Mouse (Mus musculus): Measurements from ENCODE around the gene Dppa4. TPM values are rescaled to one million over a fixed set of nuclear protein-coding genes. Genes with fewer than 3 reads are reported as not detected.

Dppa4 gene
- not detected in 2 replicates for polyA plus RNA-seq (2015; fragmentation: Nextera tagmentation; extraction: Ambion mirVana)

- Histone ChIP-seq H3K4me1 (replicated peaks; ENCODE audit: control insufficient read depth, insufficient read depth, low read length) (no peaks in the 10 kb centered on the region), H3K27me3 (replicated peaks; ENCODE audit: control insufficient read depth, insufficient read depth, low read length) (no peaks in the 10 kb centered on the region), H3K4me2 (replicated peaks; ENCODE audit: low read depth) (no peak within 1 kb of the TSS), H3K9ac (ENCODE audit: low read depth, low read length) (no peak within 1 kb of the TSS), H3K4me3 (ENCODE audit: low read depth, low read length) (no peak within 1 kb of the TSS), H3K9me3 (ENCODE audit: control insufficient read depth) (no peaks in the 10 kb centered on the region), H3K36me3 (ENCODE audit: control insufficient read depth, insufficient read depth) (no peaks in the 10 kb centered on the region), H3K27ac (ENCODE audit: low read depth, low read length) (no peak within 1 kb of the TSS)
- WGBS = 75% methylated on average over 4 of the region's 4 CpGs
- no peak for ATAC-seq
- TF ChIP-seq CTCF (IDR thresholded peaks at IDR 0.05; ENCODE audit: low read depth) = no peak
Observed at GRCm38 (mm10) chr16:48283517-48283916, at the start of gene Dppa4. Dppa4 (plus strand) TSS chr16:48283733.

- peak; percentile 24 for TF ChIP-seq CTCF (IDR thresholded peaks at IDR 0.05; ENCODE audit: low read depth)
- WGBS = 96% methylated on average over 1 of the region's 1 CpGs
- no peak for ATAC-seq
Observed at GRCm38 (mm10) chr16:48234999-48235398, 48.5 kb upstream of the Dppa4 start.

GRCm38 (mm10) chr16:48237676-48238075, 45.9 kb upstream of the Dppa4 start:
- no peaks in the 10 kb centered on the region for H3K9me3 ChIP-seq (ENCODE audit: control insufficient read depth)
- H3K27me3 ChIP-seq (replicated peaks; ENCODE audit: control insufficient read depth, insufficient read depth, low read length) = no peaks in the 10 kb centered on the region
- H3K27ac ChIP-seq (ENCODE audit: low read depth, low read length) = no peak overlapping the region
- no peaks in the 10 kb centered on the region for H3K36me3 ChIP-seq (ENCODE audit: control insufficient read depth, insufficient read depth)
- no peak overlapping the region for H3K9ac ChIP-seq (ENCODE audit: low read depth, low read length)
- no peak overlapping the region for H3K4me2 ChIP-seq (replicated peaks; ENCODE audit: low read depth)
- no peak for TF ChIP-seq CTCF (IDR thresholded peaks at IDR 0.05; ENCODE audit: low read depth)
- H3K4me3 ChIP-seq (ENCODE audit: low read depth, low read length) = no peak overlapping the region
- ATAC-seq = no peak
- H3K4me1 ChIP-seq (replicated peaks; ENCODE audit: control insufficient read depth, insufficient read depth, low read length) = no peaks in the 10 kb centered on the region
- WGBS = 89% methylated on average over 7 of the region's 7 CpGs

More at GRCm38 (mm10) chr16:48234999-48235398, 48.5 kb upstream of the Dppa4 start:
- Histone ChIP-seq H3K4me2 (replicated peaks; ENCODE audit: low read depth) (no peak overlapping the region), H3K4me3 (ENCODE audit: low read depth, low read length) (no peak overlapping the region), H3K36me3 (ENCODE audit: control insufficient read depth, insufficient read depth) (no peaks in the 10 kb centered on the region), H3K9me3 (ENCODE audit: control insufficient read depth) (no peaks in the 10 kb centered on the region), H3K4me1 (replicated peaks; ENCODE audit: control insufficient read depth, insufficient read depth, low read length) (no peaks in the 10 kb centered on the region), H3K9ac (ENCODE audit: low read depth, low read length) (no peak overlapping the region), H3K27me3 (replicated peaks; ENCODE audit: control insufficient read depth, insufficient read depth, low read length) (no peaks in the 10 kb centered on the region), H3K27ac (ENCODE audit: low read depth, low read length) (no peak overlapping the region)

- Histone ChIP-seq H3K27ac (ENCODE audit: low read depth, low read length) (no peak overlapping the region), H3K4me3 (ENCODE audit: low read depth, low read length) (no peak overlapping the region), H3K36me3 (ENCODE audit: control insufficient read depth, insufficient read depth) (no peaks in the 10 kb centered on the region), H3K9me3 (ENCODE audit: control insufficient read depth) (no peaks in the 10 kb centered on the region), H3K27me3 (replicated peaks; ENCODE audit: control insufficient read depth, insufficient read depth, low read length) (no peaks in the 10 kb centered on the region), H3K4me1 (replicated peaks; ENCODE audit: control insufficient read depth, insufficient read depth, low read length) (no peaks in the 10 kb centered on the region), H3K4me2 (replicated peaks; ENCODE audit: low read depth) (no peak overlapping the region), H3K9ac (ENCODE audit: low read depth, low read length) (no peak overlapping the region)
- no peak for ATAC-seq
- no peak for TF ChIP-seq CTCF (IDR thresholded peaks at IDR 0.05; ENCODE audit: low read depth)
- 88% methylated on average over 2 of the region's 2 CpGs for WGBS
Observed at GRCm38 (mm10) chr16:48247044-48247661, 36.4 kb upstream of the Dppa4 start.

- Histone ChIP-seq H3K4me2 (replicated peaks; ENCODE audit: low read depth) (no peak overlapping the region), H3K36me3 (ENCODE audit: control insufficient read depth, insufficient read depth) (no peaks in the 10 kb centered on the region), H3K9me3 (ENCODE audit: control insufficient read depth) (no peaks in the 10 kb centered on the region), H3K27me3 (replicated peaks; ENCODE audit: control insufficient read depth, insufficient read depth, low read length) (no peaks in the 10 kb centered on the region), H3K4me1 (replicated peaks; ENCODE audit: control insufficient read depth, insufficient read depth, low read length) (no peaks in the 10 kb centered on the region), H3K4me3 (ENCODE audit: low read depth, low read length) (no peak overlapping the region), H3K27ac (ENCODE audit: low read depth, low read length) (no peak overlapping the region), H3K9ac (ENCODE audit: low read depth, low read length) (no peak overlapping the region)
- no peak for ATAC-seq
- 45% methylated on average over 4 of the region's 4 CpGs for WGBS
- no peak for TF ChIP-seq CTCF (IDR thresholded peaks at IDR 0.05; ENCODE audit: low read depth)
Observed at GRCm38 (mm10) chr16:48252824-48253223, 30.7 kb upstream of the Dppa4 start.

- TF ChIP-seq CTCF (IDR thresholded peaks at IDR 0.05; ENCODE audit: low read depth) = no peak
- H3K4me2 ChIP-seq (replicated peaks; ENCODE audit: low read depth) = no peak overlapping the region
- H3K4me3 ChIP-seq (ENCODE audit: low read depth, low read length) = no peak overlapping the region
- no peaks in the 10 kb centered on the region for H3K36me3 ChIP-seq (ENCODE audit: control insufficient read depth, insufficient read depth)
- H3K9ac ChIP-seq (ENCODE audit: low read depth, low read length) = no peak overlapping the region
- no peak overlapping the region for H3K27ac ChIP-seq (ENCODE audit: low read depth, low read length)
- no peak for ATAC-seq
- WGBS = 95% methylated on average over 5 of the region's 5 CpGs
- no peaks in the 10 kb centered on the region for H3K27me3 ChIP-seq (replicated peaks; ENCODE audit: control insufficient read depth, insufficient read depth, low read length)
- H3K4me1 ChIP-seq (replicated peaks; ENCODE audit: control insufficient read depth, insufficient read depth, low read length) = no peaks in the 10 kb centered on the region
- H3K9me3 ChIP-seq (ENCODE audit: control insufficient read depth) = no peaks in the 10 kb centered on the region
Observed at GRCm38 (mm10) chr16:48254584-48254983, 28.9 kb upstream of the Dppa4 start.

All from intestine, postnatal 0 days (tissue).